Mouse (Mus musculus) CD8-positive naive resting alpha-beta T cell, adult 2 months (primary cell): Measurements from ENCODE around the gene Flt3.

ENCODE experiments used
- DNase-seq, 2 experiments: peaks; one replicate each; pipeline ENCODE4 v3.0.0; 2022; ENCODE audit warnings: low read depth in 2 of 2, low spot score in 2 of 2

The Flt3 gene

GRCm38 (mm10) chr5:147355788-147356187, 44.5 kb downstream of the Flt3 start:
- DNase-seq, result no peak

GRCm38 (mm10) chr5:147354985-147355384, 45.3 kb downstream of the Flt3 start:
- DNase-seq, result no peak

- no peak for DNase-seq
These were observed 46.0 kb downstream of the Flt3 start for GRCm38 (mm10) chr5:147354161-147354780.

GRCm38 (mm10) chr5:147351931-147352330, 48.4 kb downstream of the Flt3 start:
- no peak for DNase-seq

- no peak for DNase-seq
These were observed 54.3 kb downstream of the Flt3 start for GRCm38 (mm10) chr5:147345981-147346380.

GRCm38 (mm10) chr5:147343904-147344303, 56.4 kb downstream of the Flt3 start:
- no peak for DNase-seq

- no peak for DNase-seq
These were observed 57.4 kb downstream of the Flt3 start for GRCm38 (mm10) chr5:147342901-147343300.

- DNase-seq, result peak; percentile 55 to 57
These were observed 59.4 kb downstream of the Flt3 start for GRCm38 (mm10) chr5:147340741-147341414.

- no peak for DNase-seq
These were observed 60.7 kb downstream of the Flt3 start for GRCm38 (mm10) chr5:147339560-147339959.

GRCm38 (mm10) chr5:147338967-147339366, 61.3 kb downstream of the Flt3 start:
- no peak for DNase-seq

- DNase-seq, result no peak
These were observed 67.6 kb downstream of the Flt3 start for GRCm38 (mm10) chr5:147332711-147333110.

- DNase-seq, result peak; percentile 74 to 79
These were observed 68.7 kb downstream of the Flt3 start for GRCm38 (mm10) chr5:147331547-147331946.

GRCm38 (mm10) chr5:147329946-147330345, 70.3 kb downstream of the Flt3 start:
- no peak for DNase-seq

- no peak for DNase-seq
These were observed 72.7 kb downstream of the Flt3 start for GRCm38 (mm10) chr5:147327636-147328035.

- no peak for DNase-seq
These were observed 74.4 kb downstream of the Flt3 start for GRCm38 (mm10) chr5:147325931-147326330.

- DNase-seq, result peak; percentile 86 to 90
These were observed 76.9 kb downstream of the Flt3 start for GRCm38 (mm10) chr5:147323237-147323917.

- DNase-seq, result no peak
These were observed 78.1 kb downstream of the Flt3 start, which contains the start of gene Urad for GRCm38 (mm10) chr5:147322183-147322582. TSS of gene Urad (minus strand) at chr5:147322440.

GRCm38 (mm10) chr5:147319653-147320052, 80.6 kb downstream of the Flt3 start:
- peak in 1 of 2 experiments; percentile 28 for DNase-seq

GRCm38 (mm10) chr5:147317991-147318390, 82.3 kb downstream of the Flt3 start:
- DNase-seq, result no peak

- DNase-seq, result no peak
These were observed 83.0 kb downstream of the Flt3 start for GRCm38 (mm10) chr5:147317321-147317720.

- DNase-seq, result no peak
These were observed 84.7 kb downstream of the Flt3 start for GRCm38 (mm10) chr5:147315432-147316075.
